Mouse (Mus musculus) spleen, adult 2 months (tissue): Measurements from ENCODE around the gene Pbx4.

Experiments
- CTCF ChIP-seq: fragments of 200-500 bp; IDR thresholded peaks from 2 replicates; pipeline ENCODE4 v1.5.1; 2011; ENCODE audit warnings: mild to moderate bottlenecking, inconsistent platforms; ENCODE audit not compliant: insufficient read depth, insufficient read length, insufficient replicate concordance; ENCODE audit errors: extremely low read depth
- POLR2A ChIP-seq: fragments of 200-500 bp; IDR thresholded peaks from 2 replicates; pipeline ENCODE4 v1.6.1; 2011; ENCODE audit warnings: low read depth, low read length, inconsistent platforms

DNA sequence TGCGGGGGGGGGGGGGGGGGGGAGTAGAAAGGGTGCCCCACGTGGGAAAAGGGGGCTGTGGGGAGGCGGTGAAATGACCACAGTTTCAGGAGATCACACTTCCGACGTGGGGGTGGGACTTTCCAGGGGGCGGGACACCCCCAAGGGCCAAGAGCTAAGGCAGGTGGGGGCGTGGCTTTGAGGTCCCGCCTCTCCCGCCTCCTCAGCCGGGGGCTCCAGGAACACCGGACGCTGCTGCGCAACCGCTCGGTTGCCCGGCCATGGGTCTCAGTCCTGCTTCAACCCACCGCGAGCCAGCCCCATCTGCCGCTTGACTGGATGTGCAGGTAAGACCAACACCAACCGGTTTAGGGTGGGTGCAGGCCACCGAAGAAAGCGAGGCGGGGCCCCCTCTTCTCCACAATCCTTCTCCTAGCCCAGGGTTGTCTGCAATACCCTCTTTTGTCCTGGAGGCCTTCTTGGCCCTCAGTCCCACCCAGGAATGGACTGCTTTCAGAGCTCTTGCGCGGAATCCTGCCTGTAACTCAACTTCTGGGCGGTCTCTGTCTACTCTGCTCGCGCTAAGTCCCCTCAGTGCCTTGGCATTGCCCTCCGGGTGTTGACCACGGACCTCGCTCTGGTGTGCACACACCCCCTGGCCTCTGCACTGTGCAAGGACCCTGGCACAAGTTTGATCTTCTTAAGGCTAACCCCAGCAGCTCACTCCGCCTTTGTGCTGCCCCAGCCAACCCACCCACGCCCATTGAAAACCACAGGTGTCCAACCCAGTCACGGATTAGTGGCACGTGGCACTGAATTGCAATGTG is 9.7 kb upstream of the Pbx4 start, which contains the start of gene Lpar2:
- TF ChIP-seq CTCF (no peak), POLR2A (peak; percentile 36; the same call in 1 of the 2 replicates)
